Mouse (Mus musculus) Muller cell, postnatal 12 days (primary cell): Measurements from ENCODE around the gene Tpd52l2.

ENCODE experiments used
- DNase-seq: peaks from one replicate; pipeline ENCODE4 v3.0.0-alpha.2; 2015; ENCODE audit errors: inconsistent ontology term

Tpd52l2 gene

GRCm38 (mm10) chr2:181537444-181538047 is 40.6 kb downstream of the Tpd52l2 start:
- no peak for DNase-seq

- no peak for DNase-seq
Observed at GRCm38 (mm10) chr2:181541761-181542380, 44.9 kb downstream of the Tpd52l2 start.

- no peak for DNase-seq
Observed at GRCm38 (mm10) chr2:181546142-181546541, 49.2 kb downstream of the Tpd52l2 start.

GRCm38 (mm10) chr2:181548227-181548626 is 51.3 kb downstream of the Tpd52l2 start:
- no peak for DNase-seq

- no peak for DNase-seq
Observed at GRCm38 (mm10) chr2:181548682-181549081, 51.7 kb downstream of the Tpd52l2 start.

- DNase-seq = no peak
Observed at GRCm38 (mm10) chr2:181550233-181550632, 53.3 kb downstream of the Tpd52l2 start.

- DNase-seq = no peak
Observed at GRCm38 (mm10) chr2:181553772-181554171, 56.8 kb downstream of the Tpd52l2 start.

- no peak for DNase-seq
Observed at GRCm38 (mm10) chr2:181567338-181567737, 70.4 kb downstream of the Tpd52l2 start.
